Mouse (Mus musculus) spleen, adult 12 weeks (tissue): ENCODE measurements around the gene Rpl31.
A peak's percentile ranks its signal among the peaks of the same experiment; 100 is the strongest.

Experiments
- DNase-seq: peaks from one replicate; pipeline ENCODE4 v3.0.0; 2022; ENCODE audit warnings: low spot score

Rpl31 gene

DNA sequence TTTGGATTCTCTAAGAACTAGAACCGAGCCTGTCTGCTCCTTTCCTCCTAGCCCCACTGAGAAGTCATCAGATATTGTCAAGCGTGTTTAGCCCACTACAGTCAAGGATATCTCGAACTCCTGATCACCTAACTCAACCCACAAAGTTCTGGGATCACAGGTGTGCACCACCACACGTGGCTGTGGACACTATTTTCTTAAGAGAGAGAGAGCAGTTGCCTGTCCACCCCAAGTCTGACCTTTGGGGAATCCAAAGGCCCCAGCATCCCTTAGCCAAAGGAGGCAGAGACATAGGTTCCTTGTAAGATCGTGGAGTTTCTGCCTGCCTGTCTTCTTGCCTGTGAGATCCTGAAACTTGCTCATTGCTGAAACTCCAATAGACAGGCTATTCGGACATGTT lies 597 bp upstream of the Rpl31 start:
- DNase-seq, result no peak

DNA sequence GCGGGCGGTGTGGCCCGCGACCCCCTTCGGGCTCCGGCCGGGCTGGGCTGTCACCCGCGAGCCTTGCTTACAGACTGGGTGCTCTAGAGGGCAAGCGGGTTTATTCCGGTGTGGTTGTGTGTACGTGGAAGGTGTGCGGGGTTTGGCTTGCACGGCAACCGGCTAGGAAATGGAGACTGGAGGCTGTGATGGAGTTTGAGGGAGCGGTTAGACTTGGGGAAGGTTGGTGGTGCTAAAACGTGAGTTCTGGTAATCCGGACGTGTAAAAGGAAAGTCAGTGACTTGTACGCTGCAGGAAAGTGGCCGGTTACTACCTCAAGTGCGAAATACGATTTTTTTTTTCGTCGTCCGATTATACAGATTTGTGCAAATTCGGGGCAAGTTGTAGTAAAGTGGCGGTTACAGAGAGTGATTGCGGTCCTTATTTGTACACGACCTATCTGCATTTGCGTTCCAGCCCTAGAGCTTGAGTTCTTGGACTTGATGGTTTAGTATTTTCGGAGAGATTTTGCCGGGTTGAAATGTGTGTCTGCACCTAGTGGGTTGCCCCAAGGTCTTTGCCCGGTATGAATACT lies 712 bp downstream of the Rpl31 start:
- no peak for DNase-seq

DNA sequence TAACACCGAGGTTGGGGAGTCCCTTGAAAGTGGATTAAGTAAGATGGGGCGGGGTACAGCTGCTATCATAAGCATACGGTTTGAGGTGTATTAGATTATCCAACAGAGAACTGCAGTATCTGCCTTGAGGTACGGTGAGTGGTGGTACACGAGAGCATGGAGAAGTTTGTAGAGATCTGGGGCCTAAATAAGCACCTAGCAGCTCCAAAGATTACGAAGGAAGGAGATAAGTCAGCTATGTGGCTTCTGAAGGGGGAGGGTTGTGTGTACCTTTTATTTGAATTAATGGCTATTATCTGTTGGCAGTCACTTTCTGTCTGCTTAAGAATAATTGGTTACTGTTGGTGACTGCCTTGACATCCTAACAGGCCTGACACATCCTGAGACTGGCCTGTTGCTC lies 2.8 kb downstream of the Rpl31 start:
- DNase-seq, result no peak

DNA sequence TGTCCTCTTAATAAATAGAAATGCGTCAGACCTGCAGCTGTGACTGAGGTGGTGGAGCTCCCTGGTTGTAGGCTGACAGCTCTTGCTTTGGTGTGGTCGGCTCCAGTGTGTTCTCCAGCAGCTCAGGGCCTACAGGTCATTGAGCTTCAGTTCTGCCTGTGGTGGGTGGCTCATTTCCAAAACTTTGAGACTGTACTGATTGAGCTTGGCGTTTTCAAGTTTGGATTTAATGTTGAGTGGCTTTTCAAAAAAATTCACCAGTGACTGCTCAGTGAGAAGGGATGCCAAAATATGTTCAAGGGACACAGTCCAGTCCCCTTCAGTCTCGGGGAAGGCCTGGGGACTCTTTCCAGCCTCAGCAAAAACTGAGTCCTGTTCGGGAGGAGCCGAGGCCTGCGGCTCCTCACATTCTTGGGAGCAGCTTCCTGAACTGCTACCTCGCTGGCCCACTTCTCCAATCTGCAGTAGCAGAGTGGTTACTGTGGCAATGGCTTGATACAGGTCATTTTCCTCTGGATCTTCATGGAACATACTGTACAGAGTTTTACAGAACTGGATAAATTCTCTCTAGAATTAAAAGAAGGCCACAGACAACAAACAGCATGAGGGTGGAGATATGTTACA lies 4.7 kb downstream of the Rpl31 start:
- DNase-seq, result no peak

DNA sequence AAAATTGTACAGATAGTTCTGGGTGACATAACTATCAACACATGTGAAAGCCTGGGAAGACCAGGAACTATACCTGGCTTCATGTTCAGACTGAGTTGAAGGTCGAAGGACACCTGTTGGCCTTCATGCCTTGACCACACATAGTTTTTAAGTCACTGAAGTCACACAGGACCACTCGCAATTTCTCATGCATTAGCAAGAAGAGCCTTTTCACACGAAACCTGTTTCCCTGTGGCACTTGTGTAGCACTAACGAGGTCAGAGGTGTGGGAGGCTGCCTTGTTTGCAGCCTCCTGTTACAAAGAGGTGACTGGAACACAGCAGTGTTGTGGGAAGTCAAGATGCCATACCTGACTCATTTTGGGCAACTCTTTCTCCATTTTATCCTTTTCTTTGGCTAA lies 5.7 kb downstream of the Rpl31 start:
- DNase-seq, result no peak

DNA sequence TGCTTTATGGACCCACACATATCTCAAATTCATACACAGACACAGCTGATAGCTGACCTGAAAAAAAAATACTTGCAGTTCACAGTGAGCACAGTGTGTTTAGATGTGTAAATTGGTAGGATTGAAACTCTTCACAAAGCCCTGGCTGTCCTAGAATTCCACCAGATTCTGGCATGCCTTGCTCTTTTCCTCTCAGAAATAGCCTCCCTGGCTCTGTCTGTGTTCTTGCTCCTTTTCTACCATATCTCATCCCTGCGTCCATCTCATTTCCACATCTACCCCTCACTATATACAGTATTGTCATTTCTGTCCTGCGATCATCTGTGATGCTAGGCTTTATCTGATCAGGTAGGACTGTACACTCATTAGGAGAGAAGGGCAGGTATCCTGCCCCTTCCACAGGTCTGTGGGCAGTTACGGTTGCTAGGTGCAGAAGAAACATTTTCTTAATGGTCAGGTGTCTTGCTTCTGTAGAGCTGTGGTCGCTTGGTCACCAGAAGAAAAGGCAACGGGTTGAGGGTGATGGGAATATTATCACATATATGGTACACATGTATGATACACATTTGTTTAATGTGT lies 6.7 kb downstream of the Rpl31 start:
- DNase-seq, result no peak

DNA sequence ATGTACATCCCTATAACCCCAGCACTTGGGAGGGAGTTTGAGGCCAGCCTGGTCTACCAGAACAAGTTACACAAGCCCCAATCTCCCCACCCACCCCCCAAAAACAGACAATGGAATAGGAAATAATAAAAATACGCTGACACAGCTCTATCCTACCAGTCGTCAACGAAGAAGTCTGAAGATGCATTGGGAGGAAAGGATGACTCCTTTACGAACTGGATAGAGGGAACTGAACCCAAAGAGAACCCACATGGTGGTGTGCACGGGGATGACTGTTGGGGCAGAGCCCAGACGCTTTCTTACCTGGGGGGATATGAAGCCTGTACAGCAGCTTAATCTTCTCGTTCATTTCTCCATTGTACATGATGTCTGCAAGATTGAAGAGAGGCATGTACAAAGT lies 8.5 kb downstream of the Rpl31 start:
- DNase-seq, result no peak

DNA sequence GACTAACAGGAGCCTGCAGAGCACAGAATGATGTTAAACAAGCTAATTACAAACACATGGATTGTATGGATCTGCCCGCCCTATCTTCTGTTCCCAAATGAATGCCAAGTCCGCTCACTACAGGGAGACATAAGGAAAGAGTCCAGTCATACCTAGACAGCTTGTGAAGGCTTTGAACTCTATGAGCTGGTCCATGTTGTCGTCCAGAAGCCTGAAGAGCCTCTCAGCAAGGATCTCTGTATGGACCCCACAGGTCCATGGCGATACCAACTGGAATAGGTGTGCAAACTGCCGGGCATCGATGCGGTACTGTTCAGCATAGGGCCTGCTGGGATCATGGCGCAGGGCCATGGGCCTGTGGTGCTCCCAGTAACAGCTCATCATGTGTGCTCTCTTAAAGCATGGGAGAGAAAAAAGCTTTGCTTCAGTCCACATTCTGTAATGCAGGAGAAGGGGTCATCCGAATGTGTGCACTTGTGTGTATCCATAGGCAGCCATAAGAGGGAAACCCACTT lies 9.1 kb downstream of the Rpl31 start:
- DNase-seq, result no peak

DNA sequence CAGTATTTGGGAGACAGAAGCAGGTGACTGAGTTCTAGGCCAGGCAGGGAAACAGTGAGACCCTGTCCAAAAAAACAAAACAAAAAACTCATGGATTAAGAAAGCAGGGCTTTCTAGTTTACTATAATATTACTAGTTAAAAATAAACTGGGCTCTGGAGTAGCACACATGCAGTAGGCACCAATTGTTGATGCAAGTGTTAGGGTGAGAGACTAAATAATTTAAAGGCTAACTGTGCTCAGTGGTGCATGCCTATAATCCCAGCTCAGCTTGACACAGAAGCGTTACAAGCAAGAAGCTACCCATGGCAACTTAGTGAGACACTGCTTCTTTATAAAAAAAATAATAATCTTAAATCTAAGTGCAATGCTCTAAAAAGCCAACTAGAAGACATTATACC lies 10.9 kb downstream of the Rpl31 start:
- no peak for DNase-seq

DNA sequence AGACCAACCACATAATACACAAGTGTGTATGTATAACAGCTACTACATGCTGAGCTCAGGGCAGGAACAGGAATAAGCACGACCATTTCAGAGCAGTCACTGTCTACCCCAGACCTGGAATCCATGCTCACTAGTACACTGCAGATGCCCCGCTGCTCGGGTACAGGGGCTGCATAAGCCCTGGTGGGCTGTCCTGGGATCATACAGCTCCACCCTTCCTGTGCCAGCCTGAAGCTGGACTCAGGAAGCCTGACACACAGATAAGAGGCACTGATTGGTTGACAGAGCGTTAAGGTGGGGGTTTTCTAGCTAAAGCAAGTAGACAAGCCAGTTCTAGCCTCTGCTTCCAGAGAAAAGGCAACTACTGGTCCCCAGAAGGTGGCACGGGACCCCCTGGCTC lies 11.4 kb downstream of the Rpl31 start:
- no peak for DNase-seq

DNA sequence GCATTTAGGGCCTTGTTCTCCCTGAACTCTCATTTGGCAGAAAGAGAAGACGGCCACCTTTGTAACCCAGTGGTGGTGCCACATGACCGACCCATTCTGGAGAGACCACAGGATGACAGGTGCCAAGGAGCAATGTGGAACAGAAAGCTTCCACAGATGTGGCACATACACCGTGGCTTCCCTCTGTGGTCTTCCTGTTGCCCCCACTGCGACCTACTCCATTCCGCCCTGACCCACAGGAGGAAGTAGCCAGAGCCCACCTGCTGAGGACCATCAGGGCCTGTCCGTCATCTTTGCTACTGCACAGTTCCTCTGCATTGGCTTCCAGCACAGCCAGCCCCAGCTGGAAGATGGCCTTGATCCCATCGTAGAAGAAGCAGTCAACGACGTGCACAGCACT lies 13.4 kb downstream of the Rpl31 start:
- DNase-seq, result no peak

DNA sequence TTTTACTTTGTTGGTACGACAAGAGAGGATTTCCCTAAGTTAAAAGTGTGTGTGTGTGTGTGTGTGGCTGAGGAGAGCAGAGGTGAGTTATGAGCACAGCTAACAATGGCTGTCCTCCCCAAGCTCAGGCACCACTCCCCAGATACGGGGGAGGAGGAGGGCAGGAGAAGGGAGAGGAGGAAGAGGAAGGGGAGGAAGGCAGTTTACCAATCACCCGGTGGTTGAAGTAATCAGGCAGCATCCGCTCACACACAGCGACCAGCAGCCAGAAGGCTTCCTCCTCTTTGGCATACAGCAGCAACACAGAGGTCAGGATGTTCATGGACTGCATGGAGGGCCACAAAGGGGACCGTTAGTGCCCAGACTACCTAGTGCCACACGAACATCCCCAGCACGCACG lies 17.3 kb downstream of the Rpl31 start:
- no peak for DNase-seq

DNA sequence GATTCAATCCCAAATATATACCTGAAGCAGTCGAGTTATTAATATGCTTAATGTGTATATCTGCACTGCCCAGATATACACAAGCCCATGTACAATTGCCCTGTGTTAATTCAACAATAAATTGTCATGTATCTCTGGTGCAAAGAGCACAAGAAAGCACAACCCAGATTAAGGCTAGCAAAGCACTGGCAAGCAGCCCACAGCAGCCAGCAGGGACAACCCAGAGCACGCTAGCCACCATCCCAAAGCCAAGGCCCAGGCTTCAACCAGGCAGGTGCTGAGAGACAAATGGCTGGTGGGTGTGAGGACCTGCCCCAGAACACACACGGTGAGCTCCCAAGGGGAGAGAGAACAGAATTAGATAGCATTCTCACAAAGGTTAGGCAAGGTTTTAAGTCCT lies 18.8 kb downstream of the Rpl31 start:
- no peak for DNase-seq

DNA sequence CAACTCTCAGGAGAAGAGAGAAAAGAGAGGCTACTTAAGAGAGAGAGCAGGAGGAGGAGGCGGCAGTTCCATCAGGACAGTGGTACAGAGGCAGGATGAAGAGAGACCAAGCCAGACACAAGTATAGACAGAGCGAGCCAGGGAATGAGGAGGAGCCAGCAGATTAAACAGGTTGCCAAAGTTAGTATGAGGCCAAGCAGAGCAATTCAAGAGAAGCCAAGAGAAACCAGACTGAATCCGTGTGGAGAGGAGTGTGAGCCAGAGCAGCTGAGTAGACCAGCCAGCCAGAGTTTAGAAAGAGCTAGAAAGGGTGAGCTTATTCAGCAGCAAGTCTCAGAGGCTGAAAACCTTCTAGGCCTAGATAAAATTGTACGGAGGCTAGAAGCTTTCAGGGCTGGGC lies 19.9 kb downstream of the Rpl31 start:
- no peak for DNase-seq

DNA sequence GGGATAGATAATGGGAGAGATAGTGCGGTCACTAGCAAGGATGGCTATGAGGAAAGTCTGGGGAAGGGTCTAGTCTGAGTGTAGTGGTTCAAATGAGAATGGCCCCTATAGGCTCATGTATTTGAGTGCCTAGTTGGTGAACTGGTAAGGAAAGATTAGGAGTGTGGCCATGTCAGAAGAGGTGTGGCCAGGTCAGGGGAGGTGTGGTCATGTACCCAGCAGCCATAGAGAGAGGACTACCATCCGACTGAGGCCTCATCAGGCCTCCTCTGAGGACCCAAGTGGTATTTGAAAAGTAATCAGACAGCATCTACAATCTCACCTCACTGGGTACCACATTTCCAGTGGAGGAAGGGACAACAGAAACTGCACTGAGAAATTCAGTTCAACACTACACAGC lies 20.5 kb downstream of the Rpl31 start:
- DNase-seq, result no peak

DNA sequence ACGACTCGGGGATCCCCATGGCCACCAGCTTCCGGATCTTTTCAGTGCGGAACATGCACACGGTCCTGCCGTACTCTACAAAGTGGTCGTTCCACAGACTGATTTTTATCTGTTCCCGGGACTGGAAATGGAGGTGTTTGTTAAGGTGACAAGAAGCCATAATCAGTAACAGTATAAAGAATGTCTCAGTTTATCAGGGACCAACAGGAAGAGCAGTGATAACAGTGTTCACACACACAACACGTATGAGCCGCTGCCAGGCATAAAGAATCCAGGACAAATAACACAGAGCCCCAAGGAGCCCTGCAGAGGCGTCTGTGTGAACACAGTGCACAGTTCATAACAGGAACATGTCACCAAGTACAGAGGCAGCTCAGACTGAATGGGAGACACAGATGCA lies 21.7 kb downstream of the Rpl31 start:
- no peak for DNase-seq

DNA sequence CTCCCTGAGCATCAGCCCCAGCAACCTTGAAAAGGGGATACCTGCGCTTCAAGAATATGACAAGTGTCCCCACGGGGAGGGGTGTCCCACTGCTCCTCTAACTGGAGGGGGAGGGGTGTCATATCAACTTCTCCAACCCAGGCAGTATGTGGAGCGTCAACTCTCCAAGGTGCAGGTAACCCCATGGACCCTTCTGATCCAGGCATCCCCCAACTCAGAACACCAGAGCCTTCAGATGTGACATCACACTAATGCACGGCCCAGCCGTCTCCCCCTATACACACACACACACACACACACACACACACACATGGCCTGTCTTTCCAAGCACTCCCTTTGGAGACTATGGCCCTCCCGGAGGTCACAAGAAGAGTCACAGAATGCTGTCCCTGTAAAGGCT lies 24.0 kb downstream of the Rpl31 start:
- no peak for DNase-seq

DNA sequence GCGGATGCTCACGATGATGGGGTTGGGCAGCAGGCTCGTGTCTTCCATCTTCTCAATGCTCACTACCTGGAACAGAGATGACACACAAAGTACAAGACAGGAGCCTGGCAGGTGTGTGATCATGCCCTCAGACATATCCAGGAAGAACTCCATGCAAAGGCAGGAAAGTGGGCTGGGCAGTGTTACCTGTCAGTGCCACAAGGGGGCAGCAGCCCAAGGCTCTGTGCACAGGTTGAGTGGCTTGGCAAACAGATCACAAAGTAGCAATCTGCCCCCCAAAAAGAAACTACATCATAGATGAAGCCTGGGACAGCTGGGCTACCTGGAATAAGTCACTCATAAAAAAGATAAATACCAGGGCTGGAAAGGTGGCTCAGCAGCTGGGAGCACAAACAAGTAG lies 24.5 kb downstream of the Rpl31 start:
- peak; percentile 58 for DNase-seq

DNA sequence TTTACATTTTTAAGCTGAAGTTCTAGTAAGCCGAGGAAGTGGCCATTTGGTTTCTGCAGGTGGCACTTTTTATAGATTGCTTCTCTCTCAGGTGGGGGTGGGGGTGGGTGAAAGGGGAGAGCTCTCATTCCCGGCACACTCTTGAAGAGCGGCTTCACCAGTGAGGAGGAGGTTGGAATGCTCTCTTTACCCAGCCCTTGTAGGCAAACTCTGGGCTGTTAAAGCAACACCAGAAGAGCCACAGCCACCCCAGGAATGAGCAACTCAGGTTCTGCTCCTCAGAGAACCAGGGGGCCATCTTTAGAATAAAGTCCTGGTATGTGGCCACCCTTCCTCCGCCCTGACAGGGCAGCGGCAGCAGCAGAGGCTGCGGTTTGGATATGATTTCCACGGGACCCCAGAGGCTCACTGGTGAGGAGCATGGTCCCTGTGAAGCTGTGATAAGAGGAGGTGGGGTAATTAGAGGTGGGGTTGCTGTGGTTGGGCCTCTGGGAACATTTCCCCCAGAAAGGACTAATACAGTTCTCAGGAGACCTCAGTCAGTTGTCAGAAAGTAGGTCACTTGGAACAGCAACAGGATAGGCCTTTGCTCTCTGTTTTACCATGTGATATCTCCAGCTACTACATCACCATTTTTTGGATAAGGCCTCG lies 25.7 kb downstream of the Rpl31 start:
- no peak for DNase-seq

DNA sequence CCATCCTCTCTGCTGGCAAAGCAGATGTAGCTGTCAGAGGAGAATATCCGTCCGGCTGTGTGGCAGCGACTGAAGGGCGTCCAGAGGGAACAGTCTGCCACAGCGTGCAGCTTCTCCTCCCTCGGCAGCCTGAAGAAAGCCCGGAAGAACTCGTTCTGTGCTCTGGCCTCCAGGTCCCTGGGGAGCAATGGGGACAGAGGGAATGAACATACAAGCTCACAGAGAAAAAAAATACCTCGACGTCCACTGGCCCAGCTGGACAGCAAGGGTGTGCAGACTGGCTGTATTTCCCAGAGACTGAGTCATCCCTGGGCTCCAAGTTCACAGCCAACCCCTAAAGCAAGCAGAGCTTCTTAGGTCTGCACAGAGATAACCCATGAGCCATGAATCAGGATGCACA lies 26.5 kb downstream of the Rpl31 start:
- DNase-seq, result no peak

DNA sequence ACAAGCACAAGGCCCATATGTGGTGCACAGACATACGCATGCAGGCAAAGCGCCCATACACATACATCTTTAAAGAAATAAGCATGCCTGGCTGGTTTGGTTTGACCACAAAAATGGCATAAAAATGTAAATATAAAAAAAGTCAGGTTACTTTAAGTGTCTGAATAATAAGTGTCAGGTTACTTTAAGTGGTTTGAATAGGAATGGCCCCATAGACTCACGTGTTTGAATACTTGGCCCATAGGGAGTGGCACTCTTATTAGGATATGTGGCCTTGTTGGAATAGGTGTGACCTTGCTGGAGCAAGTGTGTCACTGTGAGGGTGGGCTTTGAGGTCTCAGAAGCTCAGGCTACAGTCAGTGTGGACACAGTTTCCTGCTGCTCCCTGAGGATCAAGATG lies 27.0 kb downstream of the Rpl31 start:
- DNase-seq, result no peak

DNA sequence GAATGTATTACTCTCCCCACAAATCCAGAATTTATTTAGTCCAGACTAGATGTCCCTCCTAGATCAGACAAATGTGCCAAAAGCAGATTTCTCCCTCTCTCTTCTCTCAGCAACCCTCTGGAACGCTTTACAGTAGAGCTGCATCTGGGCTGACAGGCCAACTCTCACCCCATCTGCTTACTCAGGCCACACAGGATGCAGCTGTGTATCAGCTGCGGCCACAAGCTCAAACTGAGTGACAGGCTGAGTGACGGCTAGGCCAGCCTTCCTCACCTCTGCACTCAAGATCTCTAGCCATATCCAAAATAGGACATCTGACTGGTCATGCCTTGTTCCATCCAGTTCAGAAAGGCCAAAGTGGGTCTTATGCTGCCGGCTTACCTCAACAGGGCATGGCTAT lies 28.7 kb downstream of the Rpl31 start:
- no peak for DNase-seq

DNA sequence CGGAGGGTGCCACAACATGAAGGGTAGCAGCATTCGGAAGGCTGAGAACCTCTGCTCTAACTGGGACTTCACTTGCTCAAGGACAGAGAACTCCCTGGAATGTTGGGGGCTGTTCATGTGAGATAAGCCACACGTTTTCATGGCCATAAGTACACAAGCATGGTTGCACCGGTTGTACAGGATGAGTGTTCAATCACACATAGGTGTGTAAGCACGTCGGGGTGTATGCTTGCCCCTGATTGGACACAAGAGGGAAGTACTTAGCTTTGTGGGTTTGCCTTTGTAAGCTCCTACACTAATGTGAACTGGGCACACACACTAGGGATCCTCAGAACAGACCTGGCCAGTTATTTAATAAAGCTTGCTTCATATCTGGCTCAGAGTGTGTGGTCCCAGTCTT lies 30.6 kb downstream of the Rpl31 start:
- no peak for DNase-seq

DNA sequence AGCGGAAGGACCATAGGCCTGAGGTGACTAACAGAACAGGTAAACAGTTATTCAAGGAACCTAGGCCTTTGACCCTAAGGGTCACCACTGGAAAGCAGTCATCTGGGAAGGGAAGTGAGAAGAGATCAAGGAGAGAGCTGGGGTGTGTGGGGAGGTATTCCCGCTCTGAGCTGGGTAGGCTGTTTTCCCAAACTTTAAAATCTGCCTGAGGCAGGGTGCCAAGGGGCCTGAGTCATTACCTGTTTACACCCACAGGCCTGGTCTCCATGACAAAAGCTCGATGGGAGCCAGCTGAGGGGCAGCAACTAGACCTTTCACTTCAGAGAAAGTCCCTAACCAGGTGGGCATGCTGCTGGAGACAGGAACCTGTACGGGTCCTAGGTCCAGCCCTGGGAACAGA lies 31.6 kb downstream of the Rpl31 start:
- no peak for DNase-seq
